Comparison of ENCODE assay signal across 17 mouse cellular contexts in genomic region chr7:82749239-82749638, GRCm38 (mm10).
DNase-seq lines count a peak whose midpoint lies in the region; ATAC-seq lines count a peak whose summit lies in the region.
"Had no signal": no experiment of that assay in that cellular context is flagged by ENCODE, and none has a peak within 500 bp of the region (broad histone marks: within the 10 kb centered on the region; RNA-seq: fewer than 3 reads in every experiment).

No protein-coding gene starts in this region.

- H3K79me2 ChIP-seq in macrophage (ENCODE audit: inconsistent target): no peaks in the 10 kb centered on the region

- no peak overlapping the region for H3K9ac ChIP-seq in forebrain, embryonic 12.5 days
- H3K9ac ChIP-seq in forebrain, embryonic 11.5 days (ENCODE audit: low read length): no peak overlapping the region
- no peak overlapping the region for H3K9ac ChIP-seq in kidney, embryonic 16.5 days (replicated peaks; ENCODE audit: low read length)
- H3K9ac ChIP-seq in midbrain, embryonic 11.5 days (ENCODE audit: low read length): no peak overlapping the region
- H3K9ac ChIP-seq: limb, embryonic 15.5 days; neural tube, embryonic 12.5 days had no signal

- 88% methylated on average over 8 of the region's 8 CpGs for WGBS in forebrain, embryonic 12.5 days
- WGBS in forebrain, embryonic 11.5 days: 88% methylated on average over 8 of the region's 8 CpGs
- 82% methylated on average over 8 of the region's 8 CpGs for WGBS in kidney, embryonic 16.5 days
- WGBS in embryonic facial prominence, embryonic 10.5 days: 57% methylated on average over 8 of the region's 8 CpGs
- WGBS in macrophage (ENCODE audit: missing documents): 62% methylated on average over 8 of the region's 8 CpGs
- WGBS in midbrain, embryonic 11.5 days: 89% methylated on average over 8 of the region's 8 CpGs

- no peak overlapping the region for H3K4me3 ChIP-seq in forebrain, embryonic 12.5 days (replicated peaks)
- no peak overlapping the region for H3K4me3 ChIP-seq in forebrain, embryonic 11.5 days (ENCODE audit: low read depth, low read length)
- H3K4me3 ChIP-seq in kidney, embryonic 16.5 days (ENCODE audit: low read length): no peak overlapping the region
- H3K4me3 ChIP-seq in embryonic facial prominence, embryonic 10.5 days: no peak overlapping the region
- H3K4me3 ChIP-seq in macrophage (ENCODE audit: inconsistent target): no peak overlapping the region
- no peak overlapping the region for H3K4me3 ChIP-seq in midbrain, embryonic 11.5 days (ENCODE audit: low read depth, low read length)
- H3K4me3 ChIP-seq: left cerebral cortex, adult 2 months; limb, embryonic 15.5 days; midbrain, embryonic 10.5 days; neural tube, embryonic 12.5 days had no signal

- 0 out of 2 replicates have a peak, but pooled peaks cover 9% of the 10 kb centered on the region for H3K36me3 ChIP-seq in forebrain, embryonic 12.5 days (replicated peaks)
- H3K36me3 ChIP-seq in forebrain, embryonic 11.5 days (ENCODE audit: control insufficient read depth, insufficient read depth, low read length): no peaks in the 10 kb centered on the region; the same call in 1 of the 2 replicates
- H3K36me3 ChIP-seq in kidney, embryonic 16.5 days (ENCODE audit: insufficient read depth, low read length): no peaks in the 10 kb centered on the region
- peaks cover 26% of the 10 kb centered on the region for H3K36me3 ChIP-seq in embryonic facial prominence, embryonic 10.5 days (replicated peaks)
- peaks cover 5% of the 10 kb centered on the region; the same call in 1 of the 2 replicates for H3K36me3 ChIP-seq in macrophage (ENCODE audit: inconsistent target)
- no peaks in the 10 kb centered on the region for H3K36me3 ChIP-seq in midbrain, embryonic 11.5 days (ENCODE audit: control insufficient read depth, insufficient read depth, low read length)
- H3K36me3 ChIP-seq: limb, embryonic 15.5 days had no signal

- no peaks in the 10 kb centered on the region for H3K9me3 ChIP-seq in forebrain, embryonic 12.5 days
- H3K9me3 ChIP-seq in forebrain, embryonic 11.5 days (ENCODE audit: control insufficient read depth, low read length): no peaks in the 10 kb centered on the region
- no peaks in the 10 kb centered on the region for H3K9me3 ChIP-seq in kidney, embryonic 16.5 days (ENCODE audit: low read length)
- no peaks in the 10 kb centered on the region for H3K9me3 ChIP-seq in embryonic facial prominence, embryonic 10.5 days
- no peaks in the 10 kb centered on the region for H3K9me3 ChIP-seq in midbrain, embryonic 11.5 days (ENCODE audit: control insufficient read depth, low read length)
- H3K9me3 ChIP-seq: limb, embryonic 15.5 days; midbrain, embryonic 10.5 days; neural tube, embryonic 12.5 days had no signal

- ATAC-seq in forebrain, embryonic 12.5 days (ENCODE audit: low FRiP score): no peak
- no peak for ATAC-seq in forebrain, embryonic 11.5 days (replicated peaks; ENCODE audit: low FRiP score)
- ATAC-seq in kidney, embryonic 16.5 days (ENCODE audit: low FRiP score, low TSS enrichment): no peak
- no peak for ATAC-seq in midbrain, embryonic 11.5 days (ENCODE audit: low FRiP score)
- ATAC-seq: inflammation-experienced regulatory T-cells, adult 6 months had no signal

- H3K4me1 ChIP-seq in forebrain, embryonic 12.5 days: 0 out of 2 replicates have a peak, but pooled peaks cover 4% of the 10 kb centered on the region
- H3K4me1 ChIP-seq in forebrain, embryonic 11.5 days (replicated peaks; ENCODE audit: control insufficient read depth, insufficient read depth, low read length): no peaks in the 10 kb centered on the region
- H3K4me1 ChIP-seq in kidney, embryonic 16.5 days (ENCODE audit: insufficient read depth, low read length): peaks cover 21% of the 10 kb centered on the region
- peaks cover 46% of the 10 kb centered on the region for H3K4me1 ChIP-seq in embryonic facial prominence, embryonic 10.5 days
- no peaks in the 10 kb centered on the region; the same call in 1 of the 2 replicates for H3K4me1 ChIP-seq in midbrain, embryonic 11.5 days (ENCODE audit: control insufficient read depth, insufficient read depth, low read length)

- 0 out of 2 replicates have a peak overlapping the region, but pooled peaks have one; percentile 19 for H3K27ac ChIP-seq in forebrain, embryonic 12.5 days
- no peak overlapping the region for H3K27ac ChIP-seq in forebrain, embryonic 11.5 days (ENCODE audit: low read depth, low read length)
- H3K27ac ChIP-seq in kidney, embryonic 16.5 days (ENCODE audit: low read length): peak overlapping the region; percentile 59
- peak overlapping the region; percentile 73 for H3K27ac ChIP-seq in embryonic facial prominence, embryonic 10.5 days (replicated peaks)
- peak overlapping the region; percentile 22; the same call in 1 of the 2 replicates for H3K27ac ChIP-seq in macrophage
- H3K27ac ChIP-seq in midbrain, embryonic 11.5 days (ENCODE audit: low read depth, low read length): no peak overlapping the region
- H3K27ac ChIP-seq: left cerebral cortex, adult 2 months; limb, embryonic 15.5 days; midbrain, embryonic 10.5 days; neural tube, embryonic 12.5 days had no signal

- no peak overlapping the region for H3K4me2 ChIP-seq in forebrain, embryonic 12.5 days
- H3K4me2 ChIP-seq in forebrain, embryonic 11.5 days (ENCODE audit: low read depth, low read length, severe bottlenecking): no peak overlapping the region
- H3K4me2 ChIP-seq in kidney, embryonic 16.5 days (replicated peaks; ENCODE audit: low read depth, low read length): no peak overlapping the region
- H3K4me2 ChIP-seq in midbrain, embryonic 11.5 days: no peak overlapping the region
- H3K4me2 ChIP-seq: limb, embryonic 15.5 days; neural tube, embryonic 12.5 days had no signal

- DNase-seq in forebrain, embryonic 11.5 days (ENCODE audit: low spot score): no peak
- no peak for DNase-seq in kidney, postnatal 10 days
- no peak for DNase-seq in embryonic facial prominence, embryonic 10.5 days (ENCODE audit: low spot score)
- DNase-seq in thymus, postnatal 25 days: no peak
- DNase-seq in midbrain, embryonic 11.5 days (ENCODE audit: low spot score, missing footprints): no peak
- DNase-seq: cerebellum, postnatal 14 days; gastrocnemius, postnatal 10 days; lung, adult 18-20 months; thymus, postnatal 14 days had no signal

- H3K27me3 ChIP-seq in forebrain, embryonic 12.5 days: no peaks in the 10 kb centered on the region
- H3K27me3 ChIP-seq in forebrain, embryonic 11.5 days (ENCODE audit: control insufficient read depth, insufficient read depth, low read length): no peaks in the 10 kb centered on the region
- H3K27me3 ChIP-seq in kidney, embryonic 16.5 days (ENCODE audit: insufficient read depth, low read length): no peaks in the 10 kb centered on the region
- H3K27me3 ChIP-seq in embryonic facial prominence, embryonic 10.5 days (replicated peaks; ENCODE audit: low read depth, poor library complexity, severe bottlenecking): no peaks in the 10 kb centered on the region
- H3K27me3 ChIP-seq in midbrain, embryonic 11.5 days (ENCODE audit: control insufficient read depth, insufficient read depth, low read length): no peaks in the 10 kb centered on the region
- H3K27me3 ChIP-seq: limb, embryonic 15.5 days; neural tube, embryonic 12.5 days had no signal

Comparison
In these comparisons a context has a peak if more than half of its experiments do, and no peak if none do; other contexts are left out.
1. H3K27ac ChIP-seq: peak in forebrain, embryonic 12.5 days (single experiment), kidney, embryonic 16.5 days (single experiment), embryonic facial prominence, embryonic 10.5 days (single experiment) and macrophage (single experiment); none in forebrain, embryonic 11.5 days (single experiment) and midbrain, embryonic 11.5 days (single experiment).